Mouse (Mus musculus) layer of hippocampus, adult 2 months (tissue): Measurements from ENCODE around the gene Cdca5. TPM values are rescaled to one million over a fixed set of nuclear protein-coding genes. Genes with fewer than 3 reads are reported as not detected.

ENCODE experiments used
- DNase-seq, 2 experiments: peaks; one replicate each; pipeline ENCODE4 v3.0.0; 2022; ENCODE audit warnings: low spot score in 2 of 2
- H3K27ac ChIP-seq: fragments of 200-600 bp; 2 replicates; pipeline ENCODE4 v1.8.1; 2022
- H3K4me3 ChIP-seq: fragments of 200-600 bp; 2 replicates; pipeline ENCODE4 v1.8.1; 2022; ENCODE audit warnings: mild to moderate bottlenecking
- CTCF ChIP-seq: fragments of 200-600 bp; conservative IDR thresholded peaks from 2 replicates; pipeline ENCODE4 v1.8.1; 2022; ENCODE audit warnings: antibody characterized with exemption, mild to moderate bottlenecking, moderate library complexity
- microRNA-seq, 2 experiments: library from miRNA; unstranded; fragments of <30 nt; microRNA quantifications; one replicate each; pipeline ENCODE4 v1.2.0; 2021
- total RNA-seq, 2 experiments: library from RNA; stranded (reverse); gene quantifications; 2 replicates each; pipeline ENCODE4 v1.2.3; 2021

The Cdca5 gene
- total RNA-seq, 2 experiments from 2014 or later = 0.23 to 0.27 TPM

DNA sequence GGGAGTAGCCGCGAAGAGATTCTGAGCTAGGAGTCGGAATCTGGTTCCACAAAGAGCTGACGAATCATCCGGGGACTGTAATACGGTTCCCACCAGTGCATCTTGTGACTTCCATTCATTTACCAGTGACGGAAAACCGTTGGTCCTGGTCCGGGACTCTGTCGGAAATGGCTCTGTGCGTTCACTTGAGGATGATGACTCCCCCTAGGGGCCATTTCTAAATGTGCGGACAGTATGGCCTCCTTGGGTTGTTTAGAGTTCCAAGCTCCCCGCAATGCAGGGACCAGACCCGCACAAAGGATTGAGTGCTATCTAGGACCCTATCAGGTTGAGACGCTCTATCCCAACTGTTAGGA is 56.6 kb downstream of the Cdca5 start, which contains the start of gene Arl2:
Gene Arl2 (minus strand): TSS at position 155 of the 356 bp plus-strand sequence.
- H3K27ac ChIP-seq = peak within 1 kb of the TSS; percentile 99
- TF ChIP-seq CTCF = peak; percentile 75
- H3K4me3 ChIP-seq = peak within 1 kb of the TSS; percentile 78
- peak; percentile 80 to 83 for DNase-seq

Small RNA genes lying within 50 kb of the gene (microRNA-seq; reads per million reads assigned to microRNA genes)
- gene Mir6988 = 1.6 to 4.4 reads per million in 2 experiments

Other genes starting within 250 kb of the Cdca5 start
- gene Frmd8, start 209.7 kb upstream of the Cdca5 start, total RNA-seq = 10 to 100 TPM in 1 of 2 experiments, 1 to 10 TPM in 1; 9.5 to 10.6 TPM
- 1 to 10 TPM; 3.5 to 3.6 TPM for gene Slc25a45, start 207.2 kb upstream of the Cdca5 start, total RNA-seq
- 1 to 10 TPM; 2.5 to 3.2 TPM for gene Tigd3, start 190.8 kb upstream of the Cdca5 start, total RNA-seq
- 10 to 100 TPM; 94.1 to 95.3 TPM for gene Dpf2, start 172.0 kb upstream of the Cdca5 start, total RNA-seq
- gene Cdc42ep2, start 160.2 kb upstream of the Cdca5 start, total RNA-seq = 1 to 10 TPM; 3.4 to 3.8 TPM
- 1 to 10 TPM; 6.2 to 6.6 TPM for gene Pola2, start 120.8 kb upstream of the Cdca5 start, total RNA-seq
- not detected for gene Slc22a20, start 98.8 kb upstream of the Cdca5 start, total RNA-seq
- gene Capn1, start 69.1 kb upstream of the Cdca5 start, total RNA-seq = 10 to 100 TPM; 28.2 to 29.9 TPM
- gene Syvn1, start 38.4 kb upstream of the Cdca5 start, total RNA-seq = 10 to 100 TPM; 42.0 to 45.1 TPM
- gene Mrpl49, start 27.2 kb upstream of the Cdca5 start, total RNA-seq = 10 to 100 TPM; 42.8 to 49.6 TPM
- gene Fau, start 27.1 kb upstream of the Cdca5 start, total RNA-seq = 100 to 1,000 TPM; 676 to 714 TPM
- gene Znhit2, start 23.8 kb upstream of the Cdca5 start, total RNA-seq = 10 to 100 TPM; 39.0 to 42.5 TPM
- 10 to 100 TPM; 25.3 to 26.0 TPM for gene Tm7sf2, start 16.6 kb upstream of the Cdca5 start, total RNA-seq
- gene Vps51, start 7.8 kb upstream of the Cdca5 start, total RNA-seq = 100 to 1,000 TPM in 1 of 2 experiments, 10 to 100 TPM in 1; 96.5 to 103 TPM
- gene Tmem262, start 5.0 kb upstream of the Cdca5 start, total RNA-seq = not detected
- not detected for gene Gm28374, start 2.7 kb upstream of the Cdca5 start, total RNA-seq
- gene Zfpl1, start within 50 bp of the Cdca5 start, total RNA-seq = 10 to 100 TPM; 40.1 to 44.0 TPM
- gene AC131692.1, start 9.4 kb downstream of the Cdca5 start, total RNA-seq = not detected
- gene Naaladl1, start 20.8 kb downstream of the Cdca5 start, total RNA-seq = under 1 TPM in 1 of 2 experiments, not detected in 1; 0.17 TPM
- gene Sac3d1, start 33.7 kb downstream of the Cdca5 start, total RNA-seq = 10 to 100 TPM; 14.0 to 15.0 TPM
- gene Snx15, start 43.3 kb downstream of the Cdca5 start, total RNA-seq = 10 to 100 TPM; 43.5 to 46.0 TPM
- under 1 TPM in 1 of 2 experiments, not detected in 1; 0.29 TPM for gene Batf2, start 56.0 kb downstream of the Cdca5 start, total RNA-seq
- 10 to 100 TPM; 72.1 to 76.9 TPM for gene Arl2, start 56.6 kb downstream of the Cdca5 start, total RNA-seq
- gene Majin, start 99.4 kb downstream of the Cdca5 start, total RNA-seq = not detected
- not detected for gene Gpha2, start 141.4 kb downstream of the Cdca5 start, total RNA-seq
- gene Ppp2r5b, start 150.9 kb downstream of the Cdca5 start, total RNA-seq = 100 to 1,000 TPM; 127 to 137 TPM
- 10 to 100 TPM; 32.5 to 39.0 TPM for gene Atg2a, start 156.7 kb downstream of the Cdca5 start, total RNA-seq
- 10 to 100 TPM; 80.2 to 82.3 TPM for gene Ehd1, start 191.7 kb downstream of the Cdca5 start, total RNA-seq
- gene Cdc42bpg, start 221.5 kb downstream of the Cdca5 start, total RNA-seq = 1 to 10 TPM; 5.0 to 5.6 TPM
- gene Men1, start 250.0 kb downstream of the Cdca5 start, total RNA-seq = 10 to 100 TPM; 63.3 to 72.1 TPM